Mouse (Mus musculus) megakaryocyte progenitor cell, adult 5-6 weeks (primary cell): ENCODE data around the gene Lmf1. TPM values are rescaled to one million over a fixed set of nuclear protein-coding genes. Genes with fewer than 3 reads are reported as not detected.
A peak's percentile ranks its signal among the peaks of the same experiment; 100 is the strongest.

Experiments used
- ATAC-seq: replicated peaks from 2 replicates; pipeline ENCODE4 v1.8.0; 2016; ENCODE audit warnings: mild to moderate bottlenecking, moderate TSS enrichment, inconsistent platforms; ENCODE audit not compliant: poor library complexity
- total RNA-seq, 2 experiments: library from RNA; stranded (forward) in 1 of 2; stranded (reverse) in 1 of 2; fragments of 157-497, 149-512 nt in 1 of 2; fragments of 200-1000 nt in 1 of 2; gene quantifications; 2 replicates each; pipeline versions ENCODE4 v1.2.3 to v1.2.4; 2015 to 2017

Lmf1 gene
- total RNA-seq, 2 experiments from 2014 or later: 11.7 to 25.6 TPM

GRCm38 (mm10) chr17:25637986-25638385 is 59.1 kb downstream of the Lmf1 start:
- no peak for ATAC-seq

DNA sequence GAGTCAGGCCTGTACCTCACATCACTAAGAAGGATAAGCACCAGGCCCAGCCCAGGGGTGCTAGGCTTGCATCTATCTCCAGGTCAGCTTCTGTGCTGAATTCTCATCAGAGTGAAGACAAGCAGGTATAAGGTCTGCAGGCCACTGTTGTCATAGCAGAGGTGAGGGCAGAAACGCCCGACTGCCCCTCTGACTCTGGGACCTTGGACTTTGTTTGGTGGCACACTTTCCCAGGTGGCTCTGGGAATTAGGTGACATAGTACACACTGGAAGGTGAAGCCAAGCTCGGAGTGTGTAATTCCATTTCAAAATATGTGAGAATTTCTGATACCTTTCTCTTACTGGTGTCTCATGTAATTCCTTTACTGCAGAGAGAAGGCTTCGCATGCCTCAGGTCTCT is 59.6 kb downstream of the Lmf1 start:
- ATAC-seq: no peak

DNA sequence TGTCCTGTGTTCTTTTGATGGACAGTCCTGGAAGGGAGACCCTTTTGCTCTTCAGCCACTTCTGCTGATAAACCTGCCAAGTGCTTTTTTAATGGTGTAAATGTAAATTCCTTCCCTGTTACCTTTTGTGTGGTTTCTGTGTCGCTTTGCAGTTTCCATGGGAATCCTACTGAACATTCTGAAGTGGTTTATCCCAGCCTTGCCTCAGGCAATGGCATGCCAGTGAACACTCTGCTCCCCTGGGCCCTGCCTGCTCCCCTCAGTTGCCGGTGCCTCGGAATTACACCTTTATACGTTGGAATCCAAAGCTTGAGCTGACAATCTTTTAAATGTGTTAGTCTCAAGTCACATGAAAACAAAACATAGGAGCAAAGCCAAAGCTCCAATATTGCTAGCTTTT is 62.1 kb downstream of the Lmf1 start:
- ATAC-seq: no peak

DNA sequence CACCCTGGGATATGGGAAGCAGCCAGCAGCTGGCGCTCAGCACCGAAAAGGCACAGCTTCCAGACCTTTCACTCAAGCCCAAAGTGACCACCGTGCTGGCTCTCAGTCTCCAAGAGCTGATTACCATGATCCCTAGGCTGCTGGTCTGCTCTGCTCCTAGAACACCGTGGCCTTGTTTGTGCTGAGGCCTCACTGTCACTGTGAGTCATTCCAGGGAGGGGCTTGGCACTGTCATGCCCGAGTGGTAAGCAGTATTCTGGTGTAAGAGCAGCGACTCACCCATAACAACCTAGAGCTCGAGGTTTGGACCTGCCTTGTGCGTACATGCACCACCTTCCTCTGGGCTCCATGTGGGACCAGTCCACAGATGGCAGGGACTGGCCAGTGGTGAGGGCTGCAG is 63.1 kb downstream of the Lmf1 start:
- ATAC-seq: no peak

- no peak for ATAC-seq
Measured at GRCm38 (mm10) chr17:25643517-25644294, 64.8 kb downstream of the Lmf1 start.

DNA sequence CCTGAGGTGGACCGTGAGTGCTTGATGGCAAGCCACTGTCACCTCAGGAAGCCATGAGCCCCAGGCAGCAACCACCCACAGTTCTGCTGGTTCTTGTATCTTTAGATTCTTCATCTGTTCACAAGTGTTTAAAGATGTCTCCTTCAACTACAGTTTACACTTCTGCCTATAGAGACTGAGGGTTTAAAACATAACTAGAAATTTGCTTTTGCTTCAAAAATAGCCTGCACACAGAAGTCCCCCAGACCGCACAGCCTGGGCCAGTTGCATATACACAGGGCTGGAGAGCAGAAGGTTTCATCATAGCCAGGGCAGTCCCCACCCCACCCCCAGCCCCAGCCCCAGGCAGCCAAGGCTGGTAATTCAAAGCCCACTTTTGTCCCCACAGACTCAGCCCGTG is 65.9 kb downstream of the Lmf1 start:
- no peak for ATAC-seq

- no peak for ATAC-seq
Measured at GRCm38 (mm10) chr17:25645661-25646060, 66.8 kb downstream of the Lmf1 start.

GRCm38 (mm10) chr17:25647901-25648300 is 69.0 kb downstream of the Lmf1 start:
- no peak for ATAC-seq

DNA sequence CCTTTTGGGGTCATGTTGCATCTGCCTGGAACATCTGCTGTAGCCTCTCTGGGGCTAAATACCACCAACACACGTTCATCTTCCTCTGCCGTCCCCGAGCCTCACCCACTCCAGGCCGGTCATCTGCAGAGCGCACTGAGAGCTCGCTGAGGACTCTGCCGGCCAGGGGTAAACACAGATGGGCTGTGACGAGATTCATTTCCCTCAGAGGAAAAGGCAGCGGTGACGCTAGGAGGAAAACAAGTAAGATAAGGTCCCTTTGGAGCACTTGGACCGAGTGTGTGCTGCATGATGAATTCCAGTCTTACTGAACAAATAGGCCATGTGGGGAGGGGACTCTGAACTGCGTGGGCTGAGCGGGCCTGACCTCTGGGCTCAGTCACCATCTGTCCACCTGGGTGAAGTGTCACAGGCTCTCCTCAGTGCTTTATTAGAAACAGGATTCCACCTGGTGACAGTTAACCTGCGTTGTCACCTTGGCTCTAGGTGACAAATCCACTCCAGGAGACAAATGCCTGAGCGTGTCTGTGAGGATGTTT is 69.9 kb downstream of the Lmf1 start:
- no peak for ATAC-seq

DNA sequence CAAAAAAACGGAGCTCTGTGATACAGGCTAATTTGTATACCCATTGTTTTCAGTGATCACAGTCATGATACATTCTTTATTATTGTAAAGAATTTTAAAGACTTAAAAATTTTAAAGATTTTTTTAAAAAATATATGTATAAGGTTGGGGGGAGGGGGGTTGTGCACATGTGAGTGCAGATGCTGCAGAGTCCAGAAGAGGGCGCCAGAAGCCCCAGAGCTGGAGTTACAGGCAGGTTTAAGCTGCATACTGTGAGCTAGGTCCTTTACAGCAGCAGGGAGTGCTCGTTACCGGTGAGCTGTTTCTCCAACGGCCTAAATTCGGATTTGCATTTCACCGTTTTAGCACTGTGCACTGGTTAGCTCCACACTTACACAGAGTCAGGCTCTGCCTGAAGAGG is 71.8 kb downstream of the Lmf1 start:
- no peak for ATAC-seq

GRCm38 (mm10) chr17:25652272-25652671 is 73.4 kb downstream of the Lmf1 start:
- no peak for ATAC-seq

DNA sequence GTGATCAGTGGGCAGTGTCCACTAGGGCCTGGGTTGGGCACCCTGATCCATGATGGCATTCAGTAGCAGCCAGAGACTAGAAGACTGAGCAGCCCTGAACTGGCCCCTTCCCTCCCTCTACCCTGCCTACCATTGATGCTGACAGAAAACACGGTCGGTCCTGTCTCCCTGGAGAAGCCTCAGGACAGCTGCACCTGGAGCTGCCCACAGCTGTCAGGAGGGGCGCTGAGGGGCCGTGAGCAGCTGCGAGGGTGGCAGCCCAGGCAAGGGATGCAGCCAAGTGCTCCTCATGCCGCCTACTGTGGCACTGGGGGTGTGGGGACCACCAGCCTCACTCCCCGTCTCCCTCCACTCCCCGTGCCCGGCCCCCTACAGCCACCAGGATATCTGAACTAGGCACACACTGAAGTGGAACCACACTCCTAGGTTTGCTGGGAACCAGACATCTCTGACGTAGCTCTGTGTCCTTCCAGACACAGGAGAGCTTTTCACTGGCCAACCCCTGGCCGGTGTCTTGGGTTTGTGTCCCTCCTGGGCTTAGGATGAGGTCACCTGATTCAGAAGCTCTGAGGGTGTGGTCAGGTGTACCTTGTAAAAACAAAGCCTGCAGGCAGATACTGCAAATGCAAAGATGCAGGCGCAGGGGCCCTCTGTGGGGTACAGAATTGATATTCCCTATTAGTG is 77.4 kb downstream of the Lmf1 start:
- ATAC-seq: no peak

DNA sequence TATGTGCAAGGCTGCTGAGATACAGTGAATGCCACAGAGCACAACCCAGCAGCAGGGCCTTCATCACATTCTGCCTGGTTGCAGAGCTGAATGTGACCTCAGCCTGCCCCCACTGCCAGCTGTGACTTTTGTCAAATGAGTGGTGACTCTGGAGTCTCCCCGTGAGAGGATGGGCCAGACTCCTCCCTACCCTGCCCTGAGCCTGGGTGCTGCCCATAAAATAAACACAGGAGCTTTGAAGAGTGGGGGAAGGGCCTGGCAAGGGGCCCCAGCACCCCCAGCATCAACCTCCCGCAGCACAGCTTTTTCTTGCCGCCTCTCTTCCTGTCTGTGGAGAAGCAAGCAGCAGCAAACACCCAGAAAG is 77.9 kb downstream of the Lmf1 start:
- no peak for ATAC-seq

DNA sequence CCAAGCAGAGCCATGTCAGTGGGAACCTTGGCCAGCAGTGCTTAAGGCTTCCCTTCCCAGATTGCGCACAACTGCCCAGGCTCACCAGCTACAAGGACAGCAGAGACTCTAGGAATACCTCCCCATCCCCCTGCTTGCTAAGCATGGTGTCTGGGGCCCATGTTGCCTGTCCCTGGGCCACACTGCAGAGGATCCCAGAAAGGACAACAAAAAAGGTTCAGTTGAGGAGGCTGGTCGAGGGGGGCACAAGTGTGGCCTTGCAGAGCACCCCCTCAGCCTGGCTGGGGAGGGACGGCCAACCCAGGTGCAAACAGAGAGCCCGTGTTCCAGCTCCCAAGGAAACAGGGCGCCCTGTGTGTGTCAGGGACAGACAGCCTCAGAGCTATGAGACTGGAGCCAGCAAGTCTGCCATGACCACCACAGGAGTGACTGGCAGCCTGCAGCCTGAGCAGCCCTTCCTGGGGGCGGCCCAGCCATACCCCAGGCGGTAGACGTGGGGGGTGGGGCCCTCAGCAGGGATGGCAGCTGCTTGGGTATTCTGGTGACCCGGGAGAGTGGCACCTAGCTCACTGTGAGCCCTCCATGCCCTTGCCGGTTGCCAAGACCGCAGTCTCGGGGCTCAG is 84.4 kb downstream of the Lmf1 start:
- no peak for ATAC-seq

DNA sequence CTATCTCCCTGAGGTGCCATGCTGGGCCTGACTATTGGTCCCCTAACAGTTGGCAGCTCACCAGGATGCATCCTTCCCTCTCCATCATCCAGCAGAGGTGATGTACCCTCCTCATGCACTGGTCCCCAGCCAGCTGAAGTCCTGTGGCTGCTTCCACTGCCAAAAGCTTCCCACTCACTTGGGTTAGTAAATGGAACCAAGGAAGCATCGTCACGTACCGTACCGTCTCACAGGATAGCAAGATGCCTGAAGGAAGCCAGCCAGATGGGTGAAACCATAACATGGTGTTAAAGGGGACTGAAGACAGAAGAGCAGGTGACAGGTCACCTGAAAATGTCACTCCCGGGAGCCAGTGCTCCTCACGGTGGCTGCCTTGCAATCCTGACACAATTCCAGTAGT is 86.6 kb downstream of the Lmf1 start:
- no peak for ATAC-seq

GRCm38 (mm10) chr17:25665891-25666290 is 87.0 kb downstream of the Lmf1 start:
- no peak for ATAC-seq

- no peak for ATAC-seq
Measured at GRCm38 (mm10) chr17:25668481-25669055, 89.7 kb downstream of the Lmf1 start.

GRCm38 (mm10) chr17:25672982-25673381 is 94.1 kb downstream of the Lmf1 start:
- no peak for ATAC-seq

- no peak for ATAC-seq
Measured at GRCm38 (mm10) chr17:25677969-25678368, 99.1 kb downstream of the Lmf1 start.

DNA sequence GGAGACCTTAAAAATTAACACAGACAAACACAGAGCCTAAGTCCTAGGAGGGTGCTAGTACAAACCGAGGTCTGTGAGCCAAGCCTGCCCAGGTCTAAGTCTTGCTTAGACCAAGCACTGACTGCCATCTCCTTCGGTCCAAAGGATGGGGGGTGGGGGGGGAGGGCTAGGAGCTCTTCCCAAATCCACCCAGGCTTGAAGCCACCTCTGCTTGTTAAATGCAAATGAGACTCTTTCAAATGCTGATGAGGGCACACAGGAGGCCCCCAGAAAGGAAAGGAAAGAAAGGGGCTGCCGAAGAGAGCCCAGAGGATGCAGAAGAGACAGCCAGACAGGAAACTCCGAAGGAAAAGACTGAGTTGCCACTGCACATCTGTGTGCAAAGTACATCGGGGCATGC is 100.9 kb downstream of the Lmf1 start:
- ATAC-seq: no peak

DNA sequence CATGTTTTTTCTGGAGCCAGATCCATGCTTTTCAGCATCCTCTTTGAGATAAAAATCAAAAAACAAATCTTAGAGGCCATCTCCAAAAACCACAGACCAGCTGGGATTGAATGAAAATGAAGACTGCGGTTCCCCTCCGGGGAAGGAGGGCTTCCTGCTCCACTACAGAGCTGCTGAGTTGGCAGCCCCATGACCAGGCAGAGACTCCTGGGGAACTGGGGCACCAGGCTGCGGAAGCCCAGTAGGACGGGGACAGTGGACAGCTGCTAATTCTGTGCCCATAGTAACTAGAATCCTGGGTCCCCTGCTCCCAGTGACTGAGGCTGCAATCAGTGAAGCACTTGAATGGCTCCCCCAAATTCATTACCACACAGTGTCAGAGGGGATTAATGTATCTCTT is 102.8 kb downstream of the Lmf1 start:
- ATAC-seq: no peak

DNA sequence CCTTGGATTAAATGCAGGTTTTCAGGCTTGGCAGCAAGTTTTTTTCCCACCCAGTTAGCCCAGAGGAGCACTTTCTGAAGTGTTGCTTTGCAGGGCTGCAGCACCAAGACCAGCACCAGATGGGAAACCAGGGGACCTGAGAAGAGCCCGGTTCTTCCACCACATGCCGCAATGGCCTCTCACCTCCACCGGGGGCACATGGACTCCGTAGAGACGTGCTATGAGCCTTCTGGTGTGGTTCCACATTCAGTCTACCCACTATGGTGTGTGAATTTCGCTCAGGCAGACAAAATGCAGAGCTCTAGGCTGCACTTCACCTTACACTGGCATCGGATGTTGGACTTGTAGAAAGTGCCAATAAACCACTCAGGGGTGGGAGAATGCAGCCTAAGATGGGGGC is 107.4 kb downstream of the Lmf1 start:
- 0 out of 2 replicates have a peak, but pooled peaks have one; percentile 23 for ATAC-seq
